ENCODE assay signal across 12 mouse cellular contexts in the genomic region with DNA sequence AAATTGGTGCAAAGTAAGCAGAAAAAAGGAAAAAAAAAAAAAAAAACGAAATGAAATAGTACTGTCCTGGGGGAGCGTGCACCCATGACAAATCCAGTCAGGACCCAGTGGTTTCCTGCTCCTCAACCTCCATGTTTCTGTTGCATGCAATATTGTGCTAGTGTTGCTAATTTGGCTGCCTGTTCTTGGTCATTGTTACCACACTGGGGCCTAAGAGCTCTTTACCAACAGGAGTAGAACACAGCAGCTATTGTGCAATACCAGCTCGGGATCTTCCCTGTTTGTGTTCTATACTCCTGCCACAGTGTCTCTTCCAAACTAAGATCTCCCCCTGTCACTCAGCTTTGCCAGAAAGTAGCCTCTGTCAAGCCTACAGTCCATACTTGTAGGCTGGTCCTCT. TPM values are rescaled to one million over a fixed set of nuclear protein-coding genes. Genes with fewer than 3 reads are reported as not detected.
DNase-seq lines count a peak whose midpoint lies in the region; ATAC-seq and TF ChIP-seq lines count a peak whose summit lies in the region.
"Had no signal": no experiment of that assay in that cellular context is flagged by ENCODE, and none has a peak within 500 bp of the region (broad histone marks: within the 10 kb centered on the region; RNA-seq: fewer than 3 reads in every experiment).

No protein-coding gene starts in this region.

- TF ChIP-seq CTCF in gastrocnemius, adult 2 months (IDR thresholded peaks at IDR 0.05) = no peak
- TF ChIP-seq CTCF in layer of hippocampus, adult 2 months (conservative IDR thresholded peaks at IDR 0.05) = no peak

- H3K27ac ChIP-seq in gastrocnemius, adult 2 months = peak overlapping the region; percentile 78
- peak overlapping the region; percentile 54; the same call in 1 of the 2 replicates for H3K27ac ChIP-seq in layer of hippocampus, adult 2 months
- H3K27ac ChIP-seq: stomach, embryonic 15.5 days had no signal

- no peak for DNase-seq in gastrocnemius, adult 2 months
- no peak for DNase-seq in gastrocnemius, postnatal 10 days
- DNase-seq in layer of hippocampus, adult 2 months (ENCODE audit: low spot score in 2 of 2) = no peak
- DNase-seq in layer of hippocampus, postnatal 10 days (ENCODE audit: low spot score in 2 of 2) = no peak
- DNase-seq in gonadal fat pad, adult 2 months (ENCODE audit: low read depth) = peak; percentile 58
- DNase-seq in right cerebral cortex, postnatal 14 days = no peak
- no peak for DNase-seq in frontal cortex, postnatal 10 days (ENCODE audit: low spot score in 2 of 2)
- DNase-seq: cerebellum, postnatal 36 days; right cerebral cortex, postnatal 25 days had no signal

- peak; percentile 90 for ATAC-seq in megakaryocyte, adult 5-6 weeks (ENCODE audit: poor library complexity, severe bottlenecking)

- intact Hi-C loops in gastrocnemius, adult 2 months (cut with DNase I) = no loop called here

- H3K4me3 ChIP-seq in gastrocnemius, adult 2 months = no peak overlapping the region
- no peak overlapping the region for H3K4me3 ChIP-seq in layer of hippocampus, adult 2 months
- H3K4me3 ChIP-seq: neural tube, embryonic 13.5 days; stomach, embryonic 15.5 days had no signal

RNA-seq across cellular contexts. Expression of a gene that starts 9.7 kb away (rescaled TPM):
- 100 to 1,000 TPM; 174 to 187 TPM for total RNA-seq in gastrocnemius, adult 2 months (2021)
- total RNA-seq in gastrocnemius, postnatal 10 days (2021) = 100 to 1,000 TPM; 123 to 128 TPM
- 10 to 100 TPM; 44.1 to 46.0 TPM for total RNA-seq in layer of hippocampus, adult 2 months (2021)
- total RNA-seq in layer of hippocampus, postnatal 10 days (2021) = 10 to 100 TPM; 35.6 to 35.7 TPM
- 108 and 139 TPM in 2 replicates for polyA plus RNA-seq in gonadal fat pad, adult 2 months (2012; rRNA removed)
- 114 and 117 TPM in 2 replicates for total RNA-seq in megakaryocyte, adult 5-6 weeks (2015)
- 50.6 and 62.0 TPM in 2 replicates for total RNA-seq in megakaryocyte, adult 5-6 weeks (2017)
